Mouse (Mus musculus) stomach, embryonic 16.5 days (tissue): Measurements from ENCODE around the gene Olfr1367. TPM values are rescaled to one million over a fixed set of nuclear protein-coding genes. Genes with fewer than 3 reads are reported as not detected.

Source experiments
- ATAC-seq: fragments of 200-750 bp; cut with Nextera tagmentation; 2 replicates; pipeline ENCODE4 v1.8.0; 2017; ENCODE audit warnings: moderate number of reproducible peaks, moderate TSS enrichment; ENCODE audit not compliant: insufficient read depth, low FRiP score
- H3K27ac ChIP-seq: fragments of 300-500 bp; sonication (generic); 2 replicates; pipeline ENCODE4 v1.5.1; 2014; ENCODE audit warnings: low read length
- H3K27me3 ChIP-seq: fragments of 300-500 bp; sonication (generic); 2 replicates; pipeline ENCODE4 v1.6.1; 2014; ENCODE audit warnings: low read length, control low read depth, mixed read lengths; ENCODE audit not compliant: control insufficient read depth, insufficient read depth
- H3K36me3 ChIP-seq: fragments of 300-500 bp; sonication (generic); 2 replicates; pipeline ENCODE4 v1.6.1; 2014; ENCODE audit warnings: low read length; ENCODE audit not compliant: control insufficient read depth, insufficient read depth
- H3K4me1 ChIP-seq: fragments of 300-500 bp; sonication (generic); 2 replicates; pipeline ENCODE4 v1.6.1; 2014; ENCODE audit warnings: low read length, control low read depth, mixed read lengths; ENCODE audit not compliant: control insufficient read depth, insufficient read depth
- H3K4me2 ChIP-seq: fragments of 300-500 bp; sonication (generic); 2 replicates; pipeline ENCODE4 v1.6.1; 2014; ENCODE audit warnings: low read depth, low read length, mixed read lengths
- H3K4me3 ChIP-seq: fragments of 300-500 bp; sonication (generic); replicated peaks from 2 replicates; pipeline ENCODE4 v1.5.1; 2014; ENCODE audit warnings: mild to moderate bottlenecking, low read length
- H3K9ac ChIP-seq: fragments of 300-500 bp; sonication (generic); 2 replicates; pipeline ENCODE4 v1.6.1; 2014; ENCODE audit warnings: low read length
- H3K9me3 ChIP-seq: fragments of 300-500 bp; sonication (generic); replicated peaks from 2 replicates; pipeline ENCODE4 v1.6.1; 2016; ENCODE audit warnings: low read length, control low read depth; ENCODE audit not compliant: control insufficient read depth
- WGBS: fragments of 180-500 bp; shearing (Covaris S2); extraction: QIAGEN DNeasy Blood & Tissue Kit; methylation state at CpG from one replicate; pipeline ENCODE4 v1.1.7; 2014; 5-methylcytosine and 5-hydroxymethylcytosine counted together
- polyA plus RNA-seq: library from polyadenylated mRNA; unstranded; fragments of >200 nt; fragmentation: Nextera tagmentation; extraction: Ambion mirVana; gene quantifications from 2 replicates; pipeline ENCODE4 v1.2.1, GENCODE M21; 2015

Gene Olfr1367
- not detected in 2 replicates for polyA plus RNA-seq

- 70% methylated on average over 1 of the region's 1 CpGs for WGBS
- H3K9me3 ChIP-seq, result no peaks in the 10 kb centered on the region
- H3K36me3 ChIP-seq, result no peaks in the 10 kb centered on the region
- no peak within 1 kb of the TSS for H3K9ac ChIP-seq
- H3K4me3 ChIP-seq, result no peak within 1 kb of the TSS
- no peak within 1 kb of the TSS for H3K27ac ChIP-seq
- no peak for ATAC-seq
- H3K4me2 ChIP-seq, result no peak within 1 kb of the TSS
- no peaks in the 10 kb centered on the region for H3K27me3 ChIP-seq
- H3K4me1 ChIP-seq, result no peaks in the 10 kb centered on the region
These were observed at the start of gene Olfr1367 for GRCm38 (mm10) chr13:21346610-21347009. Gene Olfr1367 (plus strand): TSS chr13:21346910.

- Histone ChIP-seq H3K4me1 (no peaks in the 10 kb centered on the region), H3K27ac (no peak overlapping the region), H3K36me3 (no peaks in the 10 kb centered on the region), H3K4me3 (no peak overlapping the region), H3K27me3 (no peaks in the 10 kb centered on the region), H3K9ac (no peak overlapping the region), H3K4me2 (no peak overlapping the region), H3K9me3 (no peaks in the 10 kb centered on the region)
- ATAC-seq, result no peak
- WGBS, result 35% methylated on average over 3 of the region's 3 CpGs
These were observed 48.2 kb upstream of the Olfr1367 start for GRCm38 (mm10) chr13:21298557-21298956.

- Histone ChIP-seq H3K36me3 (no peaks in the 10 kb centered on the region), H3K4me2 (no peak overlapping the region), H3K27ac (no peak overlapping the region), H3K9ac (no peak overlapping the region), H3K4me3 (no peak overlapping the region), H3K9me3 (no peaks in the 10 kb centered on the region), H3K27me3 (no peaks in the 10 kb centered on the region), H3K4me1 (no peaks in the 10 kb centered on the region)
- no peak for ATAC-seq
- 54% methylated on average over 3 of the region's 3 CpGs for WGBS
These were observed 42.1 kb upstream of the Olfr1367 start for GRCm38 (mm10) chr13:21304483-21305066.

- H3K9ac ChIP-seq, result no peak overlapping the region
- H3K36me3 ChIP-seq, result no peaks in the 10 kb centered on the region
- no peak overlapping the region for H3K4me2 ChIP-seq
- 55% methylated on average over 2 of the region's 2 CpGs for WGBS
- ATAC-seq, result no peak
- H3K27ac ChIP-seq, result no peak overlapping the region
- no peak overlapping the region for H3K4me3 ChIP-seq
- H3K27me3 ChIP-seq, result no peaks in the 10 kb centered on the region
- no peaks in the 10 kb centered on the region for H3K4me1 ChIP-seq
- H3K9me3 ChIP-seq, result no peaks in the 10 kb centered on the region
These were observed 36.9 kb upstream of the Olfr1367 start for GRCm38 (mm10) chr13:21309788-21310187.

GRCm38 (mm10) chr13:21311926-21312325 lies 34.8 kb upstream of the Olfr1367 start, which contains the start of gene Gpx6:
Gene Gpx6 (plus strand): TSS chr13:21312125.
- Histone ChIP-seq H3K36me3 (no peaks in the 10 kb centered on the region), H3K9ac (no peak within 1 kb of the TSS), H3K27ac (no peak within 1 kb of the TSS), H3K4me2 (no peak within 1 kb of the TSS), H3K27me3 (no peaks in the 10 kb centered on the region), H3K4me1 (no peaks in the 10 kb centered on the region), H3K4me3 (no peak within 1 kb of the TSS), H3K9me3 (no peaks in the 10 kb centered on the region)
- WGBS, result 22% methylated on average over 3 of the region's 3 CpGs
- ATAC-seq, result no peak

- no peak overlapping the region for H3K27ac ChIP-seq
- H3K4me2 ChIP-seq, result no peak overlapping the region
- H3K36me3 ChIP-seq, result no peaks in the 10 kb centered on the region
- H3K27me3 ChIP-seq, result no peaks in the 10 kb centered on the region
- H3K9me3 ChIP-seq, result no peaks in the 10 kb centered on the region
- no peak overlapping the region for H3K4me3 ChIP-seq
- WGBS, result 53% methylated on average over 3 of the region's 5 CpGs
- H3K9ac ChIP-seq, result no peak overlapping the region
- no peak for ATAC-seq
- H3K4me1 ChIP-seq, result no peaks in the 10 kb centered on the region
These were observed 33.9 kb upstream of the Olfr1367 start for GRCm38 (mm10) chr13:21312854-21313253.

GRCm38 (mm10) chr13:21313903-21314302 lies 32.8 kb upstream of the Olfr1367 start:
- Histone ChIP-seq H3K27me3 (no peaks in the 10 kb centered on the region), H3K4me1 (no peaks in the 10 kb centered on the region), H3K36me3 (no peaks in the 10 kb centered on the region), H3K9ac (no peak overlapping the region), H3K4me3 (no peak overlapping the region), H3K9me3 (no peaks in the 10 kb centered on the region), H3K27ac (no peak overlapping the region), H3K4me2 (no peak overlapping the region)
- no peak for ATAC-seq
- 76% methylated on average over 4 of the region's 4 CpGs for WGBS

- WGBS, result 63% methylated on average over 3 of the region's 3 CpGs
- peaks cover 5% of the 10 kb centered on the region for H3K4me1 ChIP-seq
- H3K9me3 ChIP-seq, result no peaks in the 10 kb centered on the region
- no peak overlapping the region for H3K4me3 ChIP-seq
- H3K36me3 ChIP-seq, result no peaks in the 10 kb centered on the region
- H3K27me3 ChIP-seq, result no peaks in the 10 kb centered on the region
- H3K4me2 ChIP-seq, result no peak overlapping the region
- no peak overlapping the region for H3K9ac ChIP-seq
- no peak overlapping the region for H3K27ac ChIP-seq
- no peak for ATAC-seq
These were observed 26.4 kb upstream of the Olfr1367 start for GRCm38 (mm10) chr13:21320262-21320661.

- Histone ChIP-seq H3K4me3 (peak overlapping the region; percentile 34), H3K4me2 (peak overlapping the region; percentile 50), H3K9ac (0 out of 2 replicates have a peak overlapping the region, but pooled peaks have one; percentile 10), H3K27me3 (no peaks in the 10 kb centered on the region), H3K4me1 (peaks cover 5% of the 10 kb centered on the region), H3K36me3 (no peaks in the 10 kb centered on the region), H3K27ac (no peak overlapping the region), H3K9me3 (no peaks in the 10 kb centered on the region)
- ATAC-seq, result no peak
- 5% methylated on average over 18 of the region's 18 CpGs for WGBS
These were observed 24.7 kb upstream of the Olfr1367 start for GRCm38 (mm10) chr13:21321890-21322494.
